Mouse (Mus musculus) heart, embryonic 13.5 days (tissue): ENCODE measurements at regions not wholly inside any gene's neighbourhood (a gene's known extent, or its start where the extent isn't known, plus 50 kb on each side); places are given as distances from the start of the nearest gene placed in this dataset.

ENCODE experiments used
- ATAC-seq: fragments of 200-750 bp; cut with Nextera tagmentation; 2 replicates; pipeline ENCODE4 v1.8.0; 2017; ENCODE audit warnings: moderate TSS enrichment; ENCODE audit not compliant: insufficient number of reproducible peaks, low FRiP score, low TSS enrichment; ENCODE audit errors: extremely low read depth
- H3K27ac ChIP-seq: fragments of 300-500 bp; sonication (generic); replicated peaks from 2 replicates; pipeline ENCODE4 v1.5.1; 2015; ENCODE audit warnings: moderate library complexity, mild to moderate bottlenecking, inconsistent platforms
- H3K27me3 ChIP-seq: fragments of 300-500 bp; sonication (generic); replicated peaks from 2 replicates; pipeline ENCODE4 v1.6.1; 2015; ENCODE audit warnings: mild to moderate bottlenecking, inconsistent platforms
- H3K36me3 ChIP-seq: fragments of 300-500 bp; sonication (generic); 2 replicates; pipeline ENCODE4 v1.6.1; 2015; ENCODE audit warnings: mild to moderate bottlenecking, inconsistent platforms
- H3K4me1 ChIP-seq: fragments of 300-500 bp; sonication (generic); 2 replicates; pipeline ENCODE4 v1.6.1; 2015; ENCODE audit warnings: inconsistent platforms
- H3K4me2 ChIP-seq: fragments of 300-500 bp; sonication (generic); 2 replicates; pipeline ENCODE4 v1.6.1; 2015; ENCODE audit warnings: inconsistent platforms, mild to moderate bottlenecking, moderate library complexity
- H3K4me3 ChIP-seq: fragments of 300-500 bp; sonication (generic); 2 replicates; pipeline ENCODE4 v1.5.1; 2015; ENCODE audit warnings: moderate library complexity, mild to moderate bottlenecking, inconsistent platforms
- H3K9ac ChIP-seq: fragments of 300-500 bp; sonication (generic); 2 replicates; pipeline ENCODE4 v1.6.1; 2015; ENCODE audit warnings: inconsistent platforms, mild to moderate bottlenecking, moderate library complexity
- H3K9me3 ChIP-seq: fragments of 300-500 bp; sonication (generic); 2 replicates; pipeline ENCODE4 v1.6.1; 2016; ENCODE audit warnings: inconsistent platforms
- WGBS: fragments of 180-500 bp; shearing (Covaris S2); methylation state at CpG from one replicate; pipeline ENCODE4 v1.1.7; 2015; ENCODE audit warnings: mixed read lengths; 5-methylcytosine and 5-hydroxymethylcytosine counted together

- Histone ChIP-seq H3K9me3 (no peaks in the 10 kb centered on the region), H3K9ac (no peak overlapping the region), H3K4me2 (no peak overlapping the region), H3K4me1 (peaks cover 3% of the 10 kb centered on the region), H3K36me3 (no peaks in the 10 kb centered on the region), H3K27me3 (no peaks in the 10 kb centered on the region), H3K27ac (no peak overlapping the region), H3K4me3 (no peak overlapping the region)
- no peak for ATAC-seq
- WGBS: 78% methylated on average over 3 of the region's 3 CpGs
These were observed 279.6 kb downstream of the Ets1 start for GRCm38 (mm10) chr9:32915633-32916032.

- Histone ChIP-seq H3K9me3 (no peaks in the 10 kb centered on the region), H3K9ac (no peak overlapping the region), H3K27me3 (no peaks in the 10 kb centered on the region), H3K4me1 (no peaks in the 10 kb centered on the region), H3K4me2 (no peak overlapping the region), H3K27ac (no peak overlapping the region), H3K4me3 (no peak overlapping the region), H3K36me3 (no peaks in the 10 kb centered on the region)
- ATAC-seq: no peak
- 82% methylated on average over 3 of the region's 3 CpGs for WGBS
These were observed 280.7 kb downstream of the Ets1 start for GRCm38 (mm10) chr9:32916731-32917130.

GRCm38 (mm10) chr9:32923925-32924324, 287.9 kb downstream of the Ets1 start:
- Histone ChIP-seq H3K9ac (no peak overlapping the region), H3K9me3 (no peaks in the 10 kb centered on the region), H3K4me1 (no peaks in the 10 kb centered on the region), H3K4me2 (no peak overlapping the region), H3K27ac (no peak overlapping the region), H3K4me3 (no peak overlapping the region), H3K36me3 (no peaks in the 10 kb centered on the region), H3K27me3 (no peaks in the 10 kb centered on the region)
- no peak for ATAC-seq

GRCm38 (mm10) chr9:32924333-32924886, 288.4 kb downstream of the Ets1 start:
- WGBS: 85% methylated on average over 7 of the region's 7 CpGs
- ATAC-seq: no peak
- H3K27me3 ChIP-seq: no peaks in the 10 kb centered on the region
- H3K4me2 ChIP-seq: no peak overlapping the region
- no peak overlapping the region for H3K27ac ChIP-seq
- no peak overlapping the region for H3K4me3 ChIP-seq
- H3K9me3 ChIP-seq: no peaks in the 10 kb centered on the region
- no peak overlapping the region for H3K9ac ChIP-seq
- no peaks in the 10 kb centered on the region for H3K4me1 ChIP-seq
- no peaks in the 10 kb centered on the region for H3K36me3 ChIP-seq

- no peaks in the 10 kb centered on the region for H3K36me3 ChIP-seq
These were observed 289.0 kb downstream of the Ets1 start for GRCm38 (mm10) chr9:32925036-32925435.

GRCm38 (mm10) chr9:32925720-32926595, 289.9 kb downstream of the Ets1 start:
- no peak for ATAC-seq
- no peak overlapping the region for H3K4me2 ChIP-seq
- H3K4me3 ChIP-seq: no peak overlapping the region
- H3K9ac ChIP-seq: no peak overlapping the region
- no peak overlapping the region for H3K27ac ChIP-seq
- H3K4me1 ChIP-seq: no peaks in the 10 kb centered on the region; the same call in 1 of the 2 replicates
- WGBS: 72% methylated on average over 12 of the region's 12 CpGs
- no peaks in the 10 kb centered on the region for H3K27me3 ChIP-seq
- H3K9me3 ChIP-seq: no peaks in the 10 kb centered on the region
- H3K36me3 ChIP-seq: no peaks in the 10 kb centered on the region

More at GRCm38 (mm10) chr9:32925036-32925435, 289.0 kb downstream of the Ets1 start:
- 75% methylated on average over 6 of the region's 6 CpGs for WGBS
- Histone ChIP-seq H3K4me1 (no peaks in the 10 kb centered on the region), H3K27me3 (no peaks in the 10 kb centered on the region), H3K27ac (no peak overlapping the region), H3K4me3 (no peak overlapping the region), H3K4me2 (no peak overlapping the region), H3K9ac (no peak overlapping the region), H3K9me3 (no peaks in the 10 kb centered on the region)
- no peak for ATAC-seq

- Histone ChIP-seq H3K9me3 (no peaks in the 10 kb centered on the region), H3K9ac (no peak overlapping the region), H3K4me3 (no peak overlapping the region), H3K4me2 (no peak overlapping the region), H3K27me3 (no peaks in the 10 kb centered on the region), H3K4me1 (peaks cover 12% of the 10 kb centered on the region), H3K27ac (no peak overlapping the region), H3K36me3 (no peaks in the 10 kb centered on the region)
- ATAC-seq: no peak
- WGBS: 81% methylated on average over 1 of the region's 1 CpGs
These were observed 291.6 kb downstream of the Ets1 start for GRCm38 (mm10) chr9:32927656-32928055.

- no peak for ATAC-seq
- 82% methylated on average over 8 of the region's 8 CpGs for WGBS
These were observed 292.4 kb downstream of the Ets1 start for GRCm38 (mm10) chr9:32928289-32929000.

GRCm38 (mm10) chr9:32929331-32929730, 293.3 kb downstream of the Ets1 start:
- Histone ChIP-seq H3K36me3 (no peaks in the 10 kb centered on the region), H3K27me3 (no peaks in the 10 kb centered on the region), H3K9ac (no peak overlapping the region), H3K4me3 (no peak overlapping the region), H3K9me3 (no peaks in the 10 kb centered on the region), H3K27ac (no peak overlapping the region), H3K4me1 (peaks cover 28% of the 10 kb centered on the region), H3K4me2 (no peak overlapping the region)
- ATAC-seq: no peak
- 74% methylated on average over 1 of the region's 1 CpGs for WGBS

More at GRCm38 (mm10) chr9:32928289-32929000, 292.4 kb downstream of the Ets1 start:
- Histone ChIP-seq H3K9ac (no peak overlapping the region), H3K4me3 (no peak overlapping the region), H3K4me1 (peaks cover 20% of the 10 kb centered on the region), H3K4me2 (no peak overlapping the region), H3K9me3 (no peaks in the 10 kb centered on the region), H3K27ac (no peak overlapping the region), H3K36me3 (no peaks in the 10 kb centered on the region), H3K27me3 (no peaks in the 10 kb centered on the region)

GRCm38 (mm10) chr9:32929826-32930225, 293.8 kb downstream of the Ets1 start:
- H3K4me3 ChIP-seq: no peak overlapping the region
- H3K4me1 ChIP-seq: peaks cover 31% of the 10 kb centered on the region
- H3K4me2 ChIP-seq: no peak overlapping the region
- H3K27me3 ChIP-seq: no peaks in the 10 kb centered on the region
- H3K36me3 ChIP-seq: no peaks in the 10 kb centered on the region
- H3K9ac ChIP-seq: no peak overlapping the region
- no peak overlapping the region for H3K27ac ChIP-seq
- WGBS: 83% methylated on average over 3 of the region's 3 CpGs
- H3K9me3 ChIP-seq: no peaks in the 10 kb centered on the region
- no peak for ATAC-seq

- Histone ChIP-seq H3K4me3 (no peak overlapping the region), H3K27ac (no peak overlapping the region), H3K27me3 (no peaks in the 10 kb centered on the region), H3K36me3 (no peaks in the 10 kb centered on the region), H3K9ac (no peak overlapping the region), H3K4me2 (no peak overlapping the region), H3K9me3 (no peaks in the 10 kb centered on the region), H3K4me1 (peaks cover 31% of the 10 kb centered on the region)
- WGBS: 66% methylated on average over 10 of the region's 10 CpGs
- no peak for ATAC-seq
These were observed 295.4 kb downstream of the Ets1 start for GRCm38 (mm10) chr9:32931266-32932005.
